Mouse (Mus musculus): ENCODE measurements around the gene Fzd5.

The Fzd5 gene

DNA sequence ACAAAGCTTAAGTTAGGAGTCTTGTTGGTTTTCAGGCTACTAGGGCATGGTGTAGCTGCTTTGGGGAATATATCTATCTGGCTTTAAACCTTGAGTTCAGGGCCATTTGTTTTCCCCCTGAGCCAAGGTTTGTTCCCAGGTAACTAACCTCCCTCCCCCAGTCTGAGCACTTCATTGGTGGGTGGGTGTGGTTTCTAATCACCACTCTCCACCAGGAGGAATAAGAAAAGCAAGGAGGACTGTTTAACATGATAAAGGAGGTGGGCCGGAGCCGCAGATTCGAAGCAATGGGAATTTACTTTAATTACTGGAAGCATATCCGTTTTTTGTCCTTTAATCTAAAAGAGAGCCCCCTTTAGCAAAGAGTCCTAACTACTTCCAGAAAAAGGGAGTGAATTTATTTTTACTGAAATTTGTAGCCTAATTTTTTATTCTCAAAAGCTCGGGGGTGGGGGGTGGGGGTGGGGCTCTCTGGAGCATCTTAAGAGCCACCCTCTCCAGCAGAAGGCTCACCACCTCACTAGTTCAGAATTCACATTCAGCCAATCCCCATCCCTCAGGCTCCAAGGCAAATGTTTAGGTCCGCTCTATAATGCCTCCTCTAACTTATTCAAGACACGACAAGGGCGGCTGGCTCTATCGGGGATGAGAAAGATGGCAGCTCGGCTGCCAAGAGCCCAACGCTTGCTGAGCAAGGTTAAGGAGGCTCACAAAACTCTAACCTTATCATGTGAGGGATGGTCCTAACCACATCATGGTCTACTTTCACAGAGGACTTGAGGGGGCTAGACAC, 3.9 kb downstream of the Fzd5 start:
- no peak for DNase-seq

DNA sequence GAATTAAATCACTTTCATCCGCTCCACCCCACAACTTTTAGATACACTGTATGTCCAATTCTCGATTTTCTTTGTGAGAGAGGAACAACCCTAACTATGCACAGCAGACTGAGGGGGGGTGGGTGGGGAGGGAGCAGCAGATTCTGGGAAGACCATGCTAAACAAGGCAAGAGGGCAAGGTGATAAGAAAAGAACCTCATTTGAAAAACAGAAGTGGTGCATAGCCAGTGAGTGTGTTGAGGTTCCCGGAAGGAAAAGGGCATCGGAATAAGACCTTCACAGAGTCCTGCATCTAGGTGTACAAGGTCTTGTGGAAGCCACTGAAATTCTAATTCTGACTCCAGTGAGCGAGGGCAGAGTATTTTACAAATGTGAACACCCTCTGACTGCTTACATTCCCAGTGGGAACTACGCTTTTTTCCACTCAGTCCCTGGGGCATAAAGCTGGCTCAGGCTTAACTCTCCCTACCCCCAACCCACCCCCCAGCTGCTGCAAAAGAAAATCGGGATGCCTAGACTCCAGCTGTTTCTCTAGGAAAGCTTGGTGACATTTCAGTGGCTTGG, 4.8 kb downstream of the Fzd5 start:
- DNase-seq, result no peak

DNA sequence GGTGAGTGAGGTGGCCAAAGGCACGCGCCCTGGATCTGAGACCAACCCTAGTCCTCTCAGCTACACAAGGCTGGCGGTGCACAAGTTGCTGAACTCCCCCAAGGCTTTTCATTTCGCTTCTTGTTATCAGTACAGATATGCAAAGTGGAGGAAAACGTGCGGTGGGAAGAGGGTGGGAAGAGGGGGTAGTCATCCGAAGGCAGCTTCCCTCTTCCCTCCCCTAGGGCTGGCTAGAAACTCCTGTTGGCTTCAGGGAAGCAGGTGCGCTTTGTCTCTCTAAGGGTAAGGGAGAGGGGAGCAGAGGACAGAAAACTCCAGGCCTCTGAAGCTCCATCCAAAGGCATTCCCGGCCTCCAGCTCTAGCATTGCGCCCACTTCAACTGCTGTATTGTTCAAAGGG, 5.4 kb downstream of the Fzd5 start:
- no peak for DNase-seq

DNA sequence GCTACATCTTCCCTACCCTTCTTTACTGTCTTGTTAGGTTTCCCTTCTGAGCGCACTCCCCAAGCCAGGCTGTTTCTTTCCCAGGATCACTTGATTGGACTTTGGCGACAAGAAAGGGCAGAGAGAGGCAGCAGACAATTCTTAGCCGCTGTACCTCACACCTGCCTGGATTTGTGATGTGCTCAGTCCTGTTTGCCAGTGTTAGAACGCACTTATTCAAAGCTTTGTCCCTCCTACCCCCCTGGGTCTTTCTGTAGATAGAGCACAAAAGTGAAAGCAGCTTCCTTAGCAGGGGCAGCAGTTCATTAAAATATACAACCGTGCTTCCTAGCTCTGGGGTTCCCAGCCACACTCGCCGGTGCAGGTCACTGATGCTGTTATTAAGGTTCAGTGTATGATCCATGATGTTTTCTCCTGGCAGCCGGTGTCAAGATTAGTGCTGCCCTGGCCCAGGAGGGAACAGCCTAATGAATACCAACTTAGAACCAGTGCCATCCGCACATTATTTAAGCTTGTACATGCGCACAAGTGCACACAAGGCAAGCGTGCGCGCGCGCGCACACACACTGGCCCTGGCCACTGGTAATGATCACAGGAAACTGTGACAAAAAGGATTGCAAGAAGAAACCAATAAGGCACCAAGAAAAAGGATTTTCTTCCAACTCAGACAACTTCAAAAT, 6.1 kb downstream of the Fzd5 start:
- DNase-seq, result no peak

DNA sequence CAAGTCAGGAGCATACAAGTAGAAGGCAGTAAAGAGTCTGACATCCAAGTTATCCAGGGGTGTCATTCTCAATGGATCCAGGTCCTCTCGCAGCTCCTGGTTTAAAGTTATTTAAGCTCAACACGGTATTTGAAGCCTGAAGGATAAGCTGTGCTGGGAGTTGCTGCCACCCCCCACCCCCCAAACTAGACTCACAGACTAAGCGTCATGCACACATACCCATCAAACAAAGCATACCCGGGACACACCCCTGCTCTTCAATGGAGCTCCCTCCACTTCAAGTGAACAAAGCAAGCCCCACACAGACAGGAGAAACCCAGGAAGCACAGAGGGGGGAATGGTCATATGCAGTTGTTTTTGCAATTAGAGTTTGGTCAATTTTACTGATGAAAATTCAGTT, 7.5 kb downstream of the Fzd5 start:
- no peak for DNase-seq

DNA sequence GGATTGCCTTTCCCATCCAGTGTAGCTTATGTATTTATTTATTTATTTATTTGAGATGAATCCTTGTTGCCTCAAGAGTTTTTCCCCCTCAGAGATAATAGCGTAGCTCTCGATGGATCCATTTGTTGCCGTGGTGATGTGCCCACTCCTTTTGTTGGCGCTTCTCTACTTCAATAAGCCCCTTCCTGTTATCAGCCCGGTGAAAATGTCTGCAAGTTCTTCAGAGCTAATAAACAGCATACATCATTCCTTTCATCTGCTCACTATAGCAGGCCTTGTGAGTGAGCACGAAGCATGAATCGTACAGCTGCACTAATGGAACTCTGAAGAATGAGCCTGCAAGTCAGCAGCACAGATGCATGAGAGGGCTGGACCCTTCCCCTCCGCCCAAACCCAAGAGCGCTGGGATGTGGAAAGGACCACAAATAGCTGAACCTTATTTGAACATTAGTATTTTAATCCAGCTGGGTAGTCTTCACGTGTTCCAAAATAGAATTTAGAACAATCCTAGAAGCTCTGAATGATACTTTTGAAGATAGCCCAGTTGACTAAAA, 16.4 kb downstream of the Fzd5 start:
- no peak for DNase-seq

DNA sequence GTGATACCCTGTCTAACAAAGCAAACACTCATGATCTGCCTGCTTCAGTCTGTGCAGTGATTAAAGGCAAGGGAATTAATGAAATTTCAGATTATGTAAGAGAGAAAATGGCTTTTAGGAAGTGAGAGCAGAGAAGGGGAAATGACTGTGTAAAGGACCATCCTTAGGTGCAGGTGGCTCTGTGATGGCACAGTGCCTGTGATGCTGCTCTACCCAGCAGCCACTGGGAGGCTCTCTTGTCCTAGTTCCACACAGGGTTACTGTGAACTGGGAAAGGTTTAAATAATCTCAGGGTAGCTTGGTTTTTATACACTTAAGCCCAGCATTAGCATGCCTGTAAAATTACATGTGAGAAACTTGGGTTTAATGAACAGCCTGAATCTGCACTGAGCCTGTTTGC, 20.0 kb downstream of the Fzd5 start:
- peak; percentile 39 for DNase-seq

DNA sequence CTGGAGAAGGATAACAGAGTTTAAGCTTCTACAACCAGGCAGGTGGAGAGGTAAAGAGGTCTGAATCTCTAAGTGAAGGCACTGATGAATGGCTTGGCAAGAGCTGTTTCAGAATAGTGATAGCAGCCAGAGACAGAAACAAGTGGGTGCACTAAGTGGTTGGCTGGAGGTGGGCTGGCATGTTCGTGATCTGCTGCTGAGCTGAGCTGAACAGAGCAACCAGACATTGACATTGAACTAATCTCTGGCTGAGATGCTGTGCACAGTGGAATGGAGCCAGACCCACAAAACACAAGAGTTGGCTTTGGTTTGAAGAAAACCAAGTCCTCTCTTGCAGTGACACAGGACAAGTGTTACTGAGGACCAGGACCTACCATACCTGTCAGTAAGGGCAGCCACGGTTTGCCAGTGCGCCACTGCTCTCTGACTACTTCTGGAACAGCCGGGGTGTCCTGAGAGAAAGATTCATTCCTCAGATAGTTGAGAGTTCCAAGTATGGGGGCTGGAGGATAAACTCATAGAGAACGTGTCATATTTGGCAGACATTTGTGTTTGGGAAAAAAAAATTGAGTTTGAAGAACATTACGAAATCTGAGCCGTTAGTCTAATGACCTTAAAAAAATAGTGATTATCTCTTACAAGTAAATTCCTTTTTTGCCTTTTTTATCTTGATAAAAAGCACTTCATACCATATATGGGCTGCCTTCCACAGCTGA, 20.8 kb downstream of the Fzd5 start:
- DNase-seq, result no peak

DNA sequence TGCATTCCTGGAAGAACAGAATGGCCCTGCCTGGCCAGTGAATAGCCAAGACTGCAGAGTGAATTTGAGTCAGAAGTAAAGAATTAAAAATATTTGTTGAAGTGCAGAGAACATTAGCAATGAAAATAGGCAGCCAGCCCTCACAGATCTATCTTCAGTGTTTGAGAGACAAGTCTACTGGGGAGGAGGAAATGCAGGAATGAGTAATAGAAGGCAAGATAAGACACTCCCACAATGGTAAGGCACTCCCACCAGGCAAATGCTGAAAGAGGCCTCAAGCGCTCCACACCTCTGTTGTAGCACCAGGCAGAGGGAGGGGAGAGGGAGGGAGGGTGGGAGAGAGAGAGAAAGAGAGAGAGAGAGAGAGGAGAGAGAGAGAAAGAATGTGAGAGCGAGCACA, 22.1 kb downstream of the Fzd5 start:
- DNase-seq, result no peak

DNA sequence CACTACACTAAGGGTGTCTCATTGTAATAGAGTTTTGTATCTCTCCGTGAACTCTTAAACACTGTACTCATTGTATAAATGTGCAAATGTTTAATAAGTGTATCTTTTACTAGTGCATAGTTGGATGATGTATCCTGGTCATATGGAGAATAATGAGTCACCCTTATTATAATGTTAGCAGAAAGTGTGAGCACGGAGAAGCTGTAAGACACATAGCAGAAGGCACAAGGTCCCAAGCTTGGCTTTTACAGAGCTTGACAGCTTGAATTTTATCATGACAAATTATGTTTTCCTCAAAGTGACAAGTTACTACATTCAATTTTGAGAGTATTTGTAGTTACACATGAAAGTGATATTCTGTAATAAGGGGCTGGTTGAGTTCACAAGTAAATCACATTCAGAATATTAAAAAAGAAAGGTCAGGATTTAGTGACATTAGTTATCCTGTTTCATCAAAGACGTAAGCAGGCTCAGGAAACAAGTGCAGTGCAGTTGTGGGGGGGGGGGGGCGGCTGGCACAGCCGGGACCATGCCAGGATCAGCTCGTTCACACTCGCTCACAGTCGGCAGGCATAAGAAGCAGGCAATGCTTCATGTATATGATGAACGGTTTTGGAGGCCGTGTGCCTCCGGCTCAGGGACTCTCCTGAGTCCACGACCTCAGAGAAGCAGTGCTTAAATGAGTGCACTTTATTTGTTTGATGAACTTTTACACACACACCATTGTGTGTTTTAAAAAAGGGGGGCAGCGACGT, 25.4 kb downstream of the Fzd5 start:
- DNase-seq, result no peak

DNA sequence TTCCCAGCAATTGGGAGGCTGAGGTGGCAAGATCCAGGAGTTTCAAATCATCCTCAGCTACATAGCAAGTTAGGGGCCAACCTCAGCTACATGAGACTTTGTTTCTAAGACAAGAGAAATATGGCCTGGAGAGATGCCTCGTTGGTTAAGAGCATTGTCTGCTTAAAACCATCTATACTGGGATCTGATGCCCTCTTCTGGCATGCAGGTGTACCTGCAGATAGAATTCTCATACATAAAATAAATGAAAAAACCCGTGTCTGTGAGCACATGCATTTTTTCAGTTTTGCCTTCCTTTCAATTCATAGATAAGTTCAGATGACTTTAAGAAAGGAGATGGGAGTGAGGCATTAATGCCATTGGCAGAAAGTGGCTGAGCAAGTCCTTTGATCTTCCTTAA, 27.7 kb downstream of the Fzd5 start:
- no peak for DNase-seq

DNA sequence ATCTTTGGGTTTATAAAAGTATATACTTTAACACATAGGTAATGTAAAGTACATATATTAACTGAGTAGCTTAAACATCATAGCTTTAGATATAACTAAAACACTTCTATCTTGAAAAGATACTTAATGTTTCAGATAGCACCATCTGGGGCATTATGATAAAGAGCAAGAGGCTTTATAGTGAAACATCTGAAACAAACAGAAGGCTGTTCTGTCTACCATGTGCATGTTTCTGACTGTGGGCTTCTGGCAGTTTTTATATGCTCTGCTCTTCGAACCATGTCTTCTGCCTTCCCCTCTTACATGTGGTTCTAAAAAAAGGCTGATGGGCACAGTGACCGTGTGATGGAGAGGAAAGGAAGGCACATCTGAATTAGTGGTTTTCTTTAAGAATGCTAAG, 30.9 kb downstream of the Fzd5 start:
- DNase-seq, result no peak

DNA sequence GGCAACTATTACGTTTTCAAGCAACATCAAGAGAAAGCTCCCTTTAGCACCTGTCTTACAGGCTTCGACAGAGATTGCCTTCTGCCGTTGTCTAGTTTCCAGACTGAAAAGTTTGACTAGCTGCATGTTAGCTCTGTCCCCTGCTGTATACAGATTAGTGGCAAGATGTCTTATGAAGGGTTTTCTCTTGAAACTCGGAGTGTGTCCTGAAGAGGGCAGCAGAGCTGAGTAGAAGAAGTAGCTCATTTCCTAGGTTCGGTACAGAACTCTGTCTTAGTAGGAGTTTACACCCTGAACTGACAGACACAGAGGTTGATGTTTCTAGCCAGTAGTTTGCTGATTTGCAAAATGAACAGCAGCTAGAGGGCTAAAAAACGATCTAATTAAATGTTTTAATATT, 32.3 kb downstream of the Fzd5 start:
- DNase-seq, result peak; percentile 34

DNA sequence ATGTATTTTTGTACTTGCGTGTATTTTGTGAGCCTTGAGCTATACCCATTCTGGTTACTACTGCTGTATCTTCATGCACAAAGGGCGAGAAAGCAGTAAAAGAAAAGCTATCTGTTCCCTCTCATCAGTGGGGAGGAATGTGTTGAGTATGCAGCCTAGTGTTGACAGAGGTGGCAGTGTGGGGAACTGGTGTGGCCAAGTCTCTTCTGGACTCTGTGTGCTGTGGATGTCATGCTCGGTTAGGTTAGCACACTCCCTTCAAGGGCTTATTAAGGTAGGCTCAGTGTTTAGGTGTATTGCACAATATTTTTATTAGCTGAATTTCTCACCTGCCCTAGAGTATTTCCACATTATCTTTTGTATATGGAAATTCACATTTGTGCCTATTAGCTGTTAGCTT, 35.8 kb downstream of the Fzd5 start:
- no peak for DNase-seq

DNA sequence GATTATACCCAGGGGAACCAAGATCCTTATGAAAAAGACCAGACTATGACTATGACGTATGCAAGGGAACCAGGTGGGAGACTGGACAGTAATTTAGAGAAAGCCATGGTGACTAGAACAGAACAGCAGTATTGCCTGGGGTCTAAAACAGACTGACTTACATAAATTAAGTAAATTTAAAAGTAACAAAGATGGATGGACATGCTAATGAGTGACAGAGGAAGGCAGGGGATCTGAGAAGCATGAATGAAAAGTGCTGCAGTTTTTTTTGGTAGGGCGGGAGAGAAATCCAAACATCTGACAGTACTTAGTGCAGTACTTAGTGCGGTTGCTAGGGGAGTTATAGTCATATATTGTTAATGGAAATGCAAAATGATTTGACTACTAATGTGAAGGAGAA, 42.4 kb downstream of the Fzd5 start:
- no peak for DNase-seq

DNA sequence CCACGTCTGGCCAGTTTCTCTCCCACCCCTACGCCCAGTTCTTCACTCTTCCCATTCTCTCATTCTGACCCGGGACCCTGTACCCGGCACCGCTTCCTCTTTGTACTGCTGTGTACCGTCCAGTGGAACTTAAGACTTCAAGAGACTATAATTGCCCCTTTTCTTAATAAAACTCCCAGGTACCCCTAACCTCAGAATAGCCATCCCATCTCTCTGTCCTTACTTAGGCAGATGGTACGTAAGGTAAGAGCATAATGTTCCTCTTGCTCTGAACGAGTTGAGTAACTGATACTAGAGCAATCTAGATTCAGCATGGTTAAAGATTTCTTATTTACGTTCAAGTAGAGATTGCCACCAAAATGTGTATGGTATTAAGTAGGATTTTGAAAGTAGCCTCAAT, 46.0 kb downstream of the Fzd5 start:
- DNase-seq, result no peak

DNA sequence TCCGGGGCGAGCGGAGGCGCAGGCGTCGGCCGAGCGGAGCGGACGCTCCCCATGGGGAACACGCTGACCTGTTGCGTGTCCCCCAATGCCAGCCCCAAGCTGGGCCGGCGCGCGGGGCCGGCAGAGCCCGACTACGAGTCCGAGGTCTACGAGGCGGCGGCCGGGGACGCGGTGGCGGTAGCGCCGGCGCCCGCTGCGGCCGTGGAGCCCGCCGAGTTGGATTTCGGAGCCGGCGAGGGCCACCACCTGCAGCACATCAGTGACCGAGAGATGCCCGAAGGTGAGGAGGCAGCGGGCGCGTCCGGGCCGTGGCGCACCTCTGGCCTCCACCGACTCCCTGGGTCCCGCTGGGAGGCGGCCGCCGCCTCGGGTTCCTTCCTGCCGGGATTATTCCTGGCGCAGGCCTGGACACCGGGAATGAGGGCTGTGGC, 46.4 kb downstream of the Fzd5 start:
- no peak for DNase-seq

DNA sequence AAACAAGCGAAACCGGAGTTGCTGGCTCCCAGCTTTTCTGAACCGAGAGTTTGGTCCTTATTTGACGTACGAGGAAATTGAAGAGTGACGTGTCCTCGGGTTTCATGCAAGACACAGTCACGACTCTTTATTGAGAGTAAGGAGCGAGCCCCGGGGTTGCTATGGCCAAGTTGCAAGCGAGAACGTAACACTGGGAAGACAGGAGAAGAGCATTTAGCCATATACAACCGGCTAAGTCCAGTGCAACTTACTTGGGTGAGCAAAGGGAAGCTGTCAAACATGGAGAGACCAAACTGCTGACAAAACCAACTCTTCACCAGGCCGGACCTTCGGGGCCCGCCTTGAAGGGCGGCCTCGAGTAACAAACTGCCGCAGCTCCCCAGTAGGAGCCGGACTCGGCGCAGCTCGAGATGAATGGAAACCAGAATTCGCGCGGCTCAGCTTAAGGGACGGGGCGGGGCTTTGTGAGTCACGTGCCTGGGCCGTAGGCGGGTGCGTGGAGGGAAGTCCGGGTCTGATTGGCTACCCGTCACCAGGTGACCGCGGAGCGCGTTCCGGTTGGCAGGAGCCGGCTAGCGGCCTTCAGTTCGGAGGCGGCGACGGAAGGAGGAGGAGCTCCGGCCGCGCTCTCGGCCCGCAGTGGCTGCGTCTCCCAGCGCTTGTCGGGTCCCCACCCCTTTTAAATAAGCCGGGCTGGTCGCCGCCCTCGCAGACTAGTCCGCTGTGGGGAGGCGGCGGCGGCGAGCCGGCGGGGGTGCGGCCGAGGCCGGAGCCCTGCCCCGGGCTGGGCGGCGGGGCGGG, 47.1 kb downstream of the Fzd5 start, which contains the start of gene Ccnyl1:
Ccnyl1 (plus strand) TSS at position 243 of the 801 bp plus-strand sequence.
- peak; percentile 99 for DNase-seq

DNA sequence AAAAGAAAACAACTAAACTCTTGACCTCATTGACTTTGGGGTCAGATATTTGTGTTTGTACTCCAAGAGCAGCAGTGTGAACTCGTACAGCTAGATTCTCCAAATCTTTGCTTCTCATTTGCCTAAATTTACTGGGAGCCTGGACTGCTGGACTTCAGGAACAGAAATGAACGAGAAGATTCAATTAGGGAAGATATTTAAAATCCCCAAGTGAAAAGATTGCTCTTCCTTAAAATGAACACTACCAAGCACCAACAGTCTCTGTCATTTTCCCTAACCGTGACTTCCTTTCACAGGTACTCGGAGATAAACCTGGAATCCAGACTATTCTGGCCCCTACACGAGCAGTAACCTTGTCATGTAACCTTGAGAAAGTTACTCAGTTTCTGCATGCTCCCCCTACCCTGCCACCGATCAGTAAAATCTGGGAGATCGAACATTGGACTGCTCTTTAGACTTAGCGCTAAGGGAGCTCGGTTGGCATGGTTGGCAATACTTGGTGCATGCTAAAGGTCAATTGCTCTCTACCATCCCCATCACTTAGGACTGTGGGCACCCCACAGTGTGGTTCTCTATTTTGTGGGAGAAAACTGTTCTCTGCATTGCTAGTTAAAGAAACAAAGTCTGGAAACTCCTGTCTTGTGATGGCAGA, 47.9 kb downstream of the Fzd5 start:
- DNase-seq, result no peak

DNA sequence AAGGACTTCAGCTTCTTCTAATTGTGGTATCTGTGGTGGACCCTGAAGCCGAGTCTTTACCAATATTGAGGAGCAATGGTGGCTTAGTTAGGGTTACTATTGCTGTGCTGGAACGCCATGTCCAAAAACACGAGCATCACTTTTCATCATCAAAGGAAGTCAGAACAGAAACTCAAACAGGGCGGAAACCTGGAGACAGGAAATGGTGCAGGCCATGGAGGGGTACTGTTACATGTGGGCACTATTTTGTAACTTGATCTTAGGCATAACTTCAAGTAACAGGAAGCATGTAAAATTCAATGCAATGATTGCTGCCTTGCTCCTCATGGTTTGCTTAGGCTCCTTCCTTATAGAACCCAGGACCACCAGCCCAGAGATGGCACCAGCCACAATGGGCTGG, 49.5 kb downstream of the Fzd5 start:
- no peak for DNase-seq

DNA sequence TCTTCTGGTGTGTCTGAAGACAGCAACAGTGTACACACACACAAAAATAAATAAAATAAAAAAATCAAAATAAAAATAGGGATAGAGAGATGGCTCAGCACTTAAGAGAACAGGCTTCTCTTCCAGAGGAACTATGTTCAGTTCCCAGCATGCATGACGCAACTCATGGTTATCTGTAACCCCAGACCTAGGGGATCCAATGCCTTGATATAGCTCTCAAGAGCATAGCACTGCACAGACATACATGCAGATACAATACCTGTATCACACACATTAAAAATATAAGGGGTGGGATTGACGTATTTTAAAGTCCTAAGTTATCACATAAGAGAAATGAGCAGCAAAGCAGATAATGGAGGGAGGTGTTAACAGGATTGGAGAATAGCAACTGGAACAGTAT, 53.1 kb downstream of the Fzd5 start:
- DNase-seq, result no peak
